Mouse (Mus musculus) adrenal gland, postnatal 4 days (tissue): ENCODE results near the gene Pfkfb1. TPM values are rescaled to one million over a fixed set of nuclear protein-coding genes. Genes with fewer than 3 reads are reported as not detected.

Experiments
- DNase-seq, 2 experiments: peaks; one replicate each; pipeline ENCODE4 v3.0.0; 2021 to 2022; ENCODE audit warnings: low spot score in 2 of 2, mixed read lengths in 2 of 2
- microRNA-seq: library from miRNA; unstranded; fragments of <30 nt; microRNA quantifications from one replicate; pipeline ENCODE4 v1.2.0, GENCODE M21; 2021
- total RNA-seq, 2 experiments: library from RNA; stranded (reverse); gene quantifications; 2 replicates each; pipeline ENCODE4 v1.2.3; 2021

Gene Pfkfb1
- total RNA-seq, 2 experiments from 2014 or later, result 11.6 to 12.0 TPM

DNA sequence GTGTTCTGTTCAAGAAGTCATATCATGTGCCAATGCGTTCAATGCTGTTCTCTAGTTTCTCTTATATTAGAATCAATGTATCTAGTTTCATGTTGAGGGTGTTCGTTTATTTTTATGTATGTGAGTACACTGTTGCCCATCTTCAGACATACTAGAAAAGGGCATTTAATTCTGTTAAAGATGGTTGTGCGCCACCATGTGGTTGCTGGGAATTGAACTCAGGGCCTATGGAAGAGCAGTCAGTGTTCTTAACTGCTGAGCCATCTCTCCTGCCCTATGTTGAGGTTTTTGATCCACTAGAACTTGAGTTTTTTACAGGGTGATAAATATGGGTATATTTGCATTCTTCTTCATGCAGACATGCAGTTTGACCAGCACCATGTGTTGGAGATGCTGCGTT, 74.8 kb downstream of the Pfkfb1 start:
- DNase-seq, result no peak

DNA sequence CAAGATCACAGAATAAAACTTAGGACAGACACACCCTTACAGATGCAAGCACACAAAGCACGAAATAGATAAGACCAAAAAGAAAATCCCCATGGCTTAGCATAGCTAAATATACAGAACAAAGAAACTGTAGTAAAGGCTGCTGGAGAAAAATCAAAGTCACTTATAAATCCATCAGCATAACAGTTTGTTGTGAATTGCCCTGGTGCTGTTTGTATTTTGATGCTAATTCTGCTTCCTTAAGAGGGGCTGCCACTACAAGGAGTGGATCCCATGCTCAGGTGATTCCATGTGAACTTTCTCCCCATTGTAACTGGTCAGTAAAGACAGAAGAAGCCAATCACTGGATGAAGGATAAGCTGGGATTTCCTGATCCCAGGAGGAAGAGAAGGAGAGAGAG, 89.5 kb downstream of the Pfkfb1 start:
- no peak for DNase-seq

Small RNA genes lying within 50 kb of the gene (microRNA-seq; reads per million reads assigned to microRNA genes)
- gene Mir3620, result not detected

Other genes starting within 250 kb of the Pfkfb1 start
- gene Tmem29, start 129.1 kb upstream of the Pfkfb1 start, total RNA-seq, result 10 to 100 TPM; 22.3 to 23.6 TPM
- gene Alas2, start 40.9 kb upstream of the Pfkfb1 start, total RNA-seq, result 10 to 100 TPM; 69.9 to 98.9 TPM
- 10 to 100 TPM; 19.7 to 20.2 TPM for gene Apex2, start 1.6 kb downstream of the Pfkfb1 start, total RNA-seq
- gene Tro, start 69.4 kb downstream of the Pfkfb1 start, total RNA-seq, result 10 to 100 TPM; 18.8 to 23.2 TPM
- gene Maged2, start 226.1 kb downstream of the Pfkfb1 start, total RNA-seq, result 100 to 1,000 TPM; 243 to 258 TPM